Mouse (Mus musculus) C2C12 (cell line): ENCODE measurements around the gene Zfp248.

Experiments used
- CEBPB ChIP-seq: IDR thresholded peaks from one replicate; pipeline ENCODE4 v1.6.1; 2011; ENCODE audit warnings: low read depth, mild to moderate bottlenecking, control low read depth, moderate library complexity
- CTCF ChIP-seq: IDR thresholded peaks from one replicate; pipeline ENCODE4 v1.5.1; 2011; ENCODE audit not compliant: control insufficient read depth, insufficient read depth, insufficient read length
- FOSL1 ChIP-seq: IDR thresholded peaks from one replicate; pipeline ENCODE4 v1.8.0; 2011; ENCODE audit warnings: mild to moderate bottlenecking, low read length; ENCODE audit not compliant: poor library complexity, insufficient read depth, severe bottlenecking
- MAX ChIP-seq: IDR thresholded peaks from one replicate; pipeline ENCODE4 v1.6.1; 2011; ENCODE audit warnings: mild to moderate bottlenecking, control low read depth
- MYOG ChIP-seq: IDR thresholded peaks from one replicate; pipeline ENCODE4 v1.6.1; 2011; ENCODE audit not compliant: control insufficient read depth, insufficient read length; ENCODE audit errors: extremely low read depth
- USF1 ChIP-seq: IDR thresholded peaks from one replicate; pipeline ENCODE4 v1.6.1; 2011; ENCODE audit warnings: low read depth, mild to moderate bottlenecking, control low read depth, moderate library complexity

DNA sequence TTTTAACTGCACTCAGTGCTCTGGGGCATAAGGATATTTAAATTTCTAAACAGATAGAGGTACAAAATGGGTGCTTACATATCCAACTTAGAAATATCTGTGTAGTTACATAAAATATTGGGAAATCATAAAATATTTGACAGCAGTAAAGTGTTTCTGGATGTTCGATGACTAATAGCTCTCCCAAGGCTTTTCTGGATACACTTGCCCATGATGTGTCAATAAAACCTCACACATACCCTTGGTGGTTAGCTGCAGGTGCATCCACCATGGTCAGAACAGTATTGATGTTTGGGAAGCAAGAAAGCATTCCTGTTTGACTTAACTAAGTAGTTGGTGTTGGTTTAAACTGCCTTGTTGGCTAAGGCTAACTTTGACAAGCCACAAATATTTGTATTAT lies 2.4 kb upstream of the Zfp248 start:
- TF ChIP-seq CTCF (no peak), USF1 (no peak), CEBPB (no peak), MYOG (no peak), MAX (no peak), FOSL1 (no peak)
